Mouse (Mus musculus) CD4-positive, CD25-positive, alpha-beta regulatory T cell, adult 2 months (primary cell): ENCODE measurements around the gene Ntsr2.

Experiments used
- DNase-seq: peaks from one replicate; pipeline ENCODE4 v3.0.0-alpha.2; 2012; ENCODE audit warnings: low read depth, low spot score

The Ntsr2 gene

DNA sequence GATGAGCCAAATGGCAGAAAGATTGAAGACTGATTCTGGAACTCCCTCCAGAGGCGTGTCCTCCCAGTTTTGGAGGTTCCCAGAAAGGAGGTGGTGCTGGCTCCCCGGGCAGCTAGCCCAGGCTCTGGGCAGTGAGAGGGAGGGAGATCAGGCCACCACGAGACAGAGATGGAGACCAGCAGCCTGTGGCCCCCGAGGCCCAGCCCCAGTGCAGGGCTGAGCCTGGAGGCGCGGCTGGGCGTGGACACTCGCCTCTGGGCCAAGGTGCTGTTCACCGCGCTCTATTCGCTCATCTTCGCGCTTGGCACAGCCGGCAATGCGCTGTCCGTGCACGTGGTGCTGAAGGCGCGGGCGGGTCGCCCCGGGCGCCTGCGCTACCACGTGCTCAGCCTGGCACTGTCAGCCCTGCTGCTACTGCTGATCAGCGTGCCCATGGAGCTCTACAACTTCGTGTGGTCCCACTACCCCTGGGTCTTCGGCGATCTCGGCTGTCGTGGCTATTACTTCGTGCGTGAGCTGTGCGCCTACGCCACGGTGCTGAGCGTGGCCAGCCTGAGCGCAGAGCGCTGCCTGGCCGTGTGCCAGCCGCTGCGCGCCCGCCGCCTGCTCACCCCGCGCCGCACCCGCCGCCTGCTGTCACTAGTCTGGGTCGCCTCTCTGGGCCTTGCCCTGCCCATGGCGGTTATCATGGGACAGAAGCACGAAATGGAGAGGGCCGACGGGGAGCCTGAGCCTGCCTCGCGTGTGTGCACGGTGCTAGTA is at the start of gene Ntsr2:
TSS of gene Ntsr2 (plus strand) at position 51 of the 762 bp plus-strand sequence.
- peak; percentile 25 for DNase-seq

DNA sequence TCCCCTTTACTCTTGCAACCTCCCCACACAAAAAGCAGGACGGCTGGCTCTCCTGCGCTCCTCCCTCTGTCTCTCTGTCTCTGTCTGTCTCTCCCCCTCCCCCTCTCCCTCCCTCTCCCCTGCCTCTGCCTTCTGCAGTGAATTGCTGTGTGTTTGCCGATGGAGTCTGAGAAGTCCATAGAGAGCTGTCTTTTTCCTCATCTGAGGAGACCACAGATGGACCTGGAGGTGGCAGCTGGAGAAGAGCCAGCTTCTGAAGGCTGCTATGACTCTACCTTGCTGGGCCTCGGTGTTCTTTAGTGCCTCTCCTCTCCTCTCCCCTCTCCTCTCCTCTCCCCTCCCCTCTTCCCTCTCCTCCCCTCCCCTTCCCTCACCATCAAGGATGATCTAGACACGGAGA is 47.6 kb upstream of the Ntsr2 start:
- no peak for DNase-seq

DNA sequence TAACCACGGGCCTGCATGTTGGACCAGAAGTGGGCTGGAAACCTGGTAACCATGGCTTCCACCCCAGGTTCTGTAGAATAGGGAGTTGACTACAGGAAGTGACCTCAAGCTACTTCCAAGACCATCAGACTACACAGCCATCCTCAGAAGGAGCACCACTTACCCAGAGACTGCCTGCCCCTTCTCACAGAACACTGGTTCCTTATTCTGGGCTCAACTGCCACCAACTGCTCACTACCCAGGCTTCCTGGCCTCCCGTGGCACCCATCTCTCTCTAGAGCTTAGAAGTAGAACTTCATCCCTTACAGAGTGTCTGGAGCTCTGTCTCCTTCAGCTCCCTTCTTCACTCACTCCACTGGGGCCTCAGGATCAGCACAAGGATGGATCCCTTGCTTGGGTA is 42.2 kb upstream of the Ntsr2 start, which contains the start of gene Lpin1:
TSS of gene Lpin1 (minus strand) at position 31 of the 400 bp plus-strand sequence.
- no peak for DNase-seq

DNA sequence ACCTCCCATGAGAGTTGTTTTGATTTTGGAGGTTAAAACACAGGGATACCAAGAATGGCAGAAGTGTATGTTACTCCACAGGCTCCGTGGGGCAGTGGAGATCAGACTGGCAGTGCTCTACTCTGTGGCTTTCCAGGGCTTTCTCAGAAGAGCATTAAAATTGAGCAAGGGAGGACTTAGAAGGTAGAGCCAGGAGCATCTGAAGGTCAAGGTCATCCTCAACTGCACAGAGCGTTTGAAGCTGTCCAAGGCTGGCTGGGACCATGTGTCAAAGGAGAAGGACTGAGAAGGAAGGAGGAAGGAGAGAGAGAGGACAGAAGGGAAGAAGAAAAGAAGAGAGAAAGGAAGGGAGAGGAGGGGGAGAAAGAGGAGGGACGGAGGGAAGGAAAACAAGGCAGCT is 38.6 kb upstream of the Ntsr2 start:
- DNase-seq = no peak

DNA sequence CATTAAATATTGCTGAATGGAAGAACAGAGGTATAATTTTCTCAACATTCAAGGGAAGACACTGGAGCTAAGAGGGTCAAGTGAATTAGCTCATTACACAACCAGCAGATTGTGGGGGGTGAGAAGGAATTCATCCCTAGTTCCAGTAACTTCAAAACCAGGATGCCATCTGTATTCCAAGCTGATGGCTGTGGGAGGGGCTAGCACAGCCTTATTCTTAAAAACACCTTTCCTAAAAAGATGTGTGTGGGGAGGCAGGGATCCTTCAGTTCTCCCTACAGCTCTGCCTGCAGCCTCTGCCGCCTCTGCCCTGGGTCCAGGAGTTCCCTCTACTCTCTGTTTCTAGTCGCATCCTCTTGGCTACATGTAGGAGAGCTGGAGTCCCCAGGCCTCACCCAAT is 37.4 kb upstream of the Ntsr2 start:
- DNase-seq = no peak

DNA sequence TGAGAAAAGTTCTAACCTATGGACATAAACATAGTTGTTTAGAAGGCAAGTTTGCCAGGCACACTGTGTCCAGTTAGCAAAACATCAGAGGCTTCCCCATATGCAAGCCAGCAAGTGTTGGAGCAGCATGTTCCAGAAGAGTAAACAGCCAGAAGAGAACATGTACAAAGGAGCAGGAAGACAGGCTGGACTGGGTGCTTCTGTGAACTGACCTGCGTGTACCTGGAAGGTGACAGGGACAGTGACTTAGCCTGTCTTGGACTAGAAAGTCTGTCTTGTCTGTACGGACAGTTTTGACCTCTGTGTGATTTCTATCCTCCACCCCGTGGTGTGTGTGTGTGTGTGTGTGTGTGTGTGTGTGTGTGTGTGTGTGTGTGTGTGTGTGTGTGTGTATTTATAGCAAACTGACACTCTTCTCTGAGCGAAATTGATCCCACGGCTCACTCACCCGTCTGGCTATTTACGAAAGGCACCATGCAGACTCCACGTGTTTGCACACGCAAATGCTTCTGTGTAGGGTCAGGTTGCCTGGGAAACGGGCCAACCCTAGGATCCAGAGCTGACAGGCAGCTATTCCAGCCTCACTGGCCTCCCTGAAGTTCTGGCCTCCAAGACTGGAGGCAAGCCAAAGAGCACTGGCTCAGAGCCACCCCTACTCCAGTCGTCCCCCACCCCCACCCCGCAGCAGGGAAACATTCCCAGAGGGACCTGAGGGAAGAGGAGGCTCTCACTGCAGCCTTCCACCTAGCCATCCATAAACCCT is 34.5 kb upstream of the Ntsr2 start:
- DNase-seq = no peak

DNA sequence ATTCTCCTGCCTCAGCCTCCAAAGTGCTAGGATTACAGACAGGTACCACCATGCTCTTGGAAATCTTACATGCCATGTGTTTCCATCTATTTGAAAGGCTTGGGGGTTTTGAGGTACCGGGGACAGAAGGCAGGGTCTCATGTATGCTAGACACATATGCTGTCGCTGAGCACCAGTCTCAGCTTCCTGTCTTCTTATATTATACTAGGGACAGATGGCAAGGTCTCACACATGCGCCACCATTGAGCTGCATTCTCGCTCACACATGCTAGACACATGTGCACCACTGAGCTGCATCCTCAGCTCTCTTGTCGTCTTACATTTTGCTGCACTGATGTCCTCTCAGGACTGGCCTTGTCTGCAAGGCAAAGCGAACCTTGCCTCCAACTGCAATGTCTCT is 33.7 kb upstream of the Ntsr2 start:
- DNase-seq = no peak

DNA sequence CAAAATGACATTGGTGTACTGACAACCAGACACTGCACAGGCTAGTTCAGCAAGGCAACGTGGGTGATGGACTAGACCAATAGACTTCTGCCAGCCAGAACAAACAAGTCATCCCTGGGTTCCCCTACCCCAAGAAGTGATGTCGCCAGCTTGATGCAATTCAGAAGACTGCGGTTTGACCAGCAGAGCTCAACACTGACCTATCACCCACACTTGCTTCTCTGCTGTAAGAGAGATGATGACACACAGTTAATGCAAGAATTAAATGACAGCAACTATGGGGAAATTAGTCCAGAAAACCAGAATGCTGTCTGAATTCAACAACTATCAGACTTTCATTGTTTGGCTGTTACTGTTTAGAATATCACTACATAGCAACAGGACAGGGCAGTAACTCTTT is 33.0 kb upstream of the Ntsr2 start:
- no peak for DNase-seq

DNA sequence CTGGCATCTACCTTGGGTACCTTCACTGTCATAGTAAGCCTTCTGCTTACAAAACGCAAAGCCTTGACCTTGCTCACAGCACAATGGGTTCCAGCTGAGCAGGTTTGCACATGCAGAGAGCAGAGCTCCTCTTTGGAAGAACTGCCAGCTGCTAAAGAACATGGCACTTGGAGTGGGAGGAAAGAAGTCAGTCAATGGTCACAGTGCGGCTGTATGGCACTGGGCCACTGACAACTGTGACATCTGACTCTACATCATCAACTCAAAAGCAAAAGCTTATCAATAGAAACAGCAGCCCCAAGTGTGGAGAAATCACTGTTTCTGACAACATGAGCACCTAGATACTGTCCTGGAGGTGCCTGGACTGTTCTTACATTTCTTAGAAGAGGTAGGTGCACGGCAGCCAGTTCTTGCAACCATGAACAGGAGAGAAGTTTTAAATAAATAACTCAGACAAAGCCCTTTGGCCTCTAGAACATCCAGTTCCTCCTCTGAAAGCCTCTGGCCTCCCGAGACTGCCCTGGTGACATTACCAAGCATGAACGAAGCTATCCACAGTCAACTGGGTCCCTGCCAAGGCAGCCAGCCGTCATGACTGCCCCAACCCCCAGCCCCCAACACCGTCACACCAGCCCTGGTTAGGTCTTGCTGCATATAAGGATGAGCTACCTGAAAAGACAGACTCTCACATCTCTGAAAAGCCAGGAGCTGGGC is 22.9 kb upstream of the Ntsr2 start:
- no peak for DNase-seq

DNA sequence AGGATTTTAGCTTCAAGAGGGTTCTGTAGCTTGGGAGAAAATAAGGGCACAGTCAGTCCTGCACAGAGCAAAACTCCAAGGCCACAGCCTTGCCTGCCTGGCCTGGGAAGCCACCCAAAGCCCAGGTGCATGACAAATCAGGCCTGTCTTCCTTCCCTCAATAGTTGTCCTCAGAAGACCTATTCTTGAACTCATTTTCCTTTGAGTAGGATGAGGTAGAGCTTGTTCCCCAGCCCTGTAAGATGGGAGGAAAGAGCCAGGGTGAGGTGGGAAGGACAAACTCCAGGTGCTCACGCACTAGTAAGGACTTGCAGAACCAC is 22.4 kb upstream of the Ntsr2 start:
- DNase-seq = no peak

DNA sequence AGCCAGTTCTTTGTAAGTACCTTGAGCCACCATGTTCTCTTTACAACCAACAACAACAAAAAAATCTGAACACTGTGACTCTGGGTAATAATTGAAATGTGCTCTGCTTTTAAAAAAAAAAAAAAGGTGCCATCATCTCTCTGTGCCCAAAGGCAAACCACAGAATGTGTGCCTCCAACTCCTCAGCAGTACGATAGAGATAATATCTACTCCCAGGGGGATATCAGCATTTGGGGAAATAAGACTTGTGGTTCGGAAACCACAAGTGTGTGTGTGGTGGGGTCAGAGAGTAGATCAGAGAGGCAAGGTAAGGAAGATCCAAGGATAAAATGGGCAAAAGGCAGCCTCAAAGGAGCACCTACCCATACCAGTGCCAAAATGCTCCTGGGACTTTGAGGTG is 21.8 kb upstream of the Ntsr2 start:
- no peak for DNase-seq

DNA sequence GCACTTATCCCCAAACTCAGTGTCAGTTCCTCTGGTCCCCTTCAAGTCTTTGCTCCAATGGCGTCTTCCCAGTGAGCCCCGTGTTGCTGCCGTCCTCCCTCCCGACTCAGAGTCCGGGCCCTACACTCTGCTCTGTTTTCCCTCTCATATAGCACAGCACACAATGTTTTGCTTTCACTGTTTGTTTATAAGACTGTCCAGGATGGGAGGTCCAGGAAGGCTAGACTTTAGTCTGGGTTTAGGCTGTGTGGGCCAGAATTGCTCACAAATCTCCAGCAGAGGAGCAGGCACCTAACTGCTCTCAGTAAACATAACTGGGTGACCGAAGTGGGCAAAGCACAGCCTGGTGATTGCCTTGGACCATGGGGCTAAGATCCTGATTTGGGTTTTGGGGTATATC is 19.9 kb upstream of the Ntsr2 start:
- no peak for DNase-seq

DNA sequence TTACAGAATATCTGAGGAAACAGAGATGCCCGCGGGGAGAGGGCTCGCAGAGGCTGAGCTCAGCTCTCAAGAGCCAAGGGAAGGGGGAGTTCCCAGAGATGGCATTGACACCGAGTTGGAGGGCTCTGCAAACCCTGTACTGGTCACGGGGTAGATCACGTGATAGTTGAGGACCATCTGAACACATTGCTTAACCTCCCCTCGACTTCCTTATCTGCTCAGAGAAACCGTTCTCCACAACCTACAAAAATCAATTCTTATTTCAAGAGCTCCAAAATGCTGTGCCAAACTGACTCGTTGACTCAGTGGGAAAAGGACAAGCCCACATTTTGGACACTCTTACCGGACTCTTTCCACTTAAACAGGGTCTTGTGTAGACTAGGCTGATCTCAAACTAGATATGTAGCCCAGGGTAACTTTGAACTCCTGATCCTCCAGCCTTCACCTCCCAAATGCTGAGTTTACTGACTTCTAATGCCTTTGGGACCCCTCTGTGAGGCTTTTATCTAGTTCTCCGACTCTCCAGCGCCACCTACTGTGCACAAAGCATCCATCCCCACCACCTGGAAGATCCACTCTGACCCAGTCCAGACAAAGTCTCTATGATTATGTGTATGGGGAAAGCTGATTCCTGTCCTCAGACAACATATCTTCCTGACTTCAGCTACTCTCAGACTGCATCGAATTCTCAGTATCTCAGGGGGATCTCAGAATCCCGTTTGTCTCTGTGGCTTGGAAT is 18.9 kb upstream of the Ntsr2 start:
- DNase-seq = peak; percentile 71

DNA sequence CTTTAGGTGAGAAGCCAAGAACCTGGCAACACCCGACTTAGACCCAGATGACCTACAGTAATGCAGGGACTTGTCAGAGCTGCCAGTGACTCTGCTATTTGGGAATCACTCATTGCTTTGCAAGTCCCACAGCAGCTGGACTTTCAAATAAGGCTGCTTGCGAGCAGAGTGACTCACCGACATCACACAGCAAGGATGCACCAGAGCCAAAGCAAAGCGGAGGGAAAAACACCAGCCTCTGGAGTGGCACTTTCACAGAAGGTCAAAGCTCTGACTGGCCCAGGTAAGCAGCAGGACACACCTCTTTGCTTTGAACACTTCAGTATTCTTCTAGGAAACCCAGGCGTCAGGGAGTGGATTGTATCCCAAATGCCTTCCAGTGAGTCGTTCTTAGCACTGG is 17.4 kb upstream of the Ntsr2 start:
- no peak for DNase-seq

DNA sequence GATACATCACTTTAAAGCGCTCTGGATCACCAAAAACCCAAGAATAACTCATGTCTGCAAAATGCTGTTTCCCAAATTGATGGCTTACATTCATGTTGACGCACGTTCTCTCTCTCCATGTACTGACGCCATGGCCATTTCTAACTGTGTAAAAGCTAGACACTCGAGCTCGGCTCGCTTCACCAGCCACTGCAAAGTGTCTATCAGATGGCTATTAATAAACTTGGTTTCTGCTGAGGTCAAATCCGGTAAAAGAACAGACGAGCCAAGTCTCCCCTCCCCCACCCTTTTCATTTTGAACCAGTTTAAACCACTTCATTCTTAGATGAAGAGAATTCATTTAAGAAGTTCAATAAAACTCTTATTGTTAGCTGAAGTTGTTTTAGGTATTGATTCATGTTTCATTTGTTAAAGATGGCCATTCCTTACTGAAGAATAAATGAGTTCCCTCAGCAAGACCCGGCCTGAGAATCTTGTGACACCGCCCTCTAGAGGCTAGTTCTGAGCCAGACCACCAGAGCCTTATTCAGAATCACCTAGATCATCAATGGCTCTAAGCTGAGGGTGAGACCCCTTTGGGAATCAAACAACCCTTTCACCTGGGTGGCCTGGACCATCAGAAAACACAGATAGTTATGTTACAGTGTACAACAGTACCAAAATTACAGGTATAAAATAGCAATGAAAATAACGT is 14.0 kb upstream of the Ntsr2 start:
- peak; percentile 41 for DNase-seq

DNA sequence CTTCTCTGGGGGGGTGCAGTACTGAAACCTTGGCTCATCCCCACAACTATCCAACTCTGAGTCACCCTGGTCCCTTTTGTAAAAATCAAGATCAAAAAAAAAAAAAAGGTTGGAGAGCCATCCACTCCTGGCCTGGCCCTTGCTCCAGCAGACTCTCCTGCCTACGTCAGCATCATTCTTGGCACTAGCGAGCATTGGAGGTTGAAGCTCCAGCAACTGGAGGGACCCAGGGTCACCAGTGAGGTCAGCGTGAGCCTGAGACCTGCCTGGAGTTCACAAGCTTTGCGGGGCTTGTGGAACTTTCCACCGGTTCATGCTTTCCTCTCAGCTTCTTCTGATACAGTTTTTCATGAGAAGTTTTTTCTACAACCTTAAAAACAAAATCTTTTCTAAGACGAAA is 13.1 kb upstream of the Ntsr2 start:
- no peak for DNase-seq

DNA sequence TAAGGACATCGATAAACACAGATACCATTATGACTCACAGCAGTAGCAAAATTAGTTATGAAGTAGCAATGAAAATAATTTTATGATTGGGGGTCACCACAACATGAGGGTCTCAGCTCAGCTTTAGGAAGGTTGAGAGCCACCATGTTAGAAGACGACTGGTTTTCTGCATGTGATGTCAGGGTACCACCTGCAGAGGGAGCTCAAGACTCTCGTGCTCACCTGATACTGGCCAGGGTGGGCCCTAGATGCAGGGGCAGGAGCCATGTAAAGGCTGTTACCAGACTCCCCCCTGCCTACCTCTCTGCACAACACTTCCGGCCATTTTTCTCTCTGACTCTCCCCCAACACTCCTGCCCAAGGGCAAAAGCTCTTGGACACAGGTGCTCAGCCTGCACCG is 11.2 kb upstream of the Ntsr2 start:
- DNase-seq = peak; percentile 24

DNA sequence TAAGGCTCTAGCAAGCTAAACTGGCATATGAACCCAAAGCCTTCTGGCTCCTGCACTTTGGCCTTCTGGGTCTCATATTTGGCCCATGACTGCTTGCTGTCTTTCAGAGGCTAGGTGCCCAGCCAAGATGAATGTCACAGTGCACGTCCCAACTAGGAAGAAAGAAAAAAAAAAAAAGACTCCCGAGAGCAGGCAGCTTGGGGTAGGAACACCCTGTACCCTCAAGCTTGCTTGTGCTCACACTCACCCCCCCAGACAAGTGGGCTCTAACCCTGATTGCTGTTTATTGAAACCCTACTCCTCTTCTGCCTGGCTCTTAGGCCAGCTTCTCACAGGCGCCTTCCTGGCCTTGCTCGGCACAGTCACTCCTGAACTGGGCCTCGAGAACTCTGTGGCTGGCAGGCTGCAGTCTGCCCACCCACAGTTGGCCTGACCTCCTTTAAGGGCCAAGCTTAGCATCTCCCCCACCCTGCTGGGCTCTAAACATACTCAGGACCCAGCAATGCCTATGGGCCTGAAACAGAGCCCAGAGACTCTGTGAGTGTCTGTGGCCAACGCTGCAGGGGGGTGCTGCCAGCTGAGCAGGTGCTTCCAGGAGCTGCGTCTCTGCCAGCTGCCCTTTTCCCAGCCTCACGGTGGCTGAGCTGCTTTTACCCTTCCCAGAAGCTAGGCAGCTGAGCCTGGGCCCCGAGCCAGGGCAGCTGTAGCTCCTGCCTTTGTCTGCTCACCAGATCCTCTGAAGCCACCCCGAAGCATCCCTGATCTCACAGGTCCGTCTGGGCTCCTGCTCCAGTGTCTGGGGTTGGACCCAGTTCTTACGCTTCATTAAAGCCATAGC is 9.5 kb upstream of the Ntsr2 start:
- no peak for DNase-seq

DNA sequence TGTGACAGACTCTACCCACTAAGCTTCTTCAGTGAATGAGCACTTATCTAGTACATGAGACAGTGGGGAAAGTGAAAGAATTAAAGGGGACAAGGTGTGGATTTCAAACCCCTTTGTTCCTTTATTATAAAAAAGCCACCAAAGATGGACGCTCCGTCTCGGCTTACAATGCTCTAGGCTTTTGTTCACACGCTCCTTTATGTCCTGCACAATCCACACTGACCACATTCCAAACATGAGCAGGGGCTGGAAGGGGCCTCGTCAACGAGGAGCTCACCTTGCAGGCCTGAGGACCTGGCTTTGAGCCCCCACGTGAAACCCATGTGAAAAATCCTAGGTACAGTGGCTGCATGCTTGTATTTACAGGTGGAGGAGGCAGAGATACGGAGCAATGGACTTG is 8.5 kb upstream of the Ntsr2 start:
- no peak for DNase-seq

DNA sequence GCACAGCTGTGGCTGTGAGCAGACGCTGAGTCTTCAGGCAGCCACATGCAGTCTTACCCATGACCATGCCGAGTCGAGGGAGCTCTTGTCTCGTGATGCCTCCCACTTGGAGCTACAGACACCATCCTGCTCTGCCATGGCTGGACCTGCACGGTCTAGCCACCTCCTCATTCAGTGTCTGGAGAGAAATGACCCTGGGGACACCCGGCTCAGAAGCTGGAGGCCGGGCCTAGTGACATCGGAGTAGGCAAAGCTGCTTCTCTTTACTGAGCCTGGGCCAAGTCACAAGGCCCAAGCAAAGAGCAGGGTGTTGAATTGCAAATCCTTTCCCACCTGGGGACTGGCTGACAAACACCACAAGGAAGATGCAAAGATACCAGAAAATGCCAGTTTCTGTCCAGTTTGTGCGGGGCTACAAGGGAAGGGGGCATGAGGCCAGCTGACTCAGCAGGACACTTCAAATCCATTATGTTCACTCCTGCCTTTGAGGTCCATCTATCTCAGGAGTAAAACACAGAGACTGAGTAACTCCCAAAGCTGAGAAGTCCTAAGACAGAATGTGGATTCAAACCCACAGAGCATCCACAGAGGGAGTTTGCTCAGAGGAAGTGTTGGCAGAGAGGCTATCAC is 6.3 kb upstream of the Ntsr2 start:
- no peak for DNase-seq
